Mouse (Mus musculus) stomach, postnatal 0 days (tissue): ENCODE measurements at regions not wholly inside any gene's neighbourhood (a gene's known extent, or its start where the extent isn't known, plus 50 kb on each side); places are given as distances from the start of the nearest gene placed in this dataset.

Source experiments
- CTCF ChIP-seq: IDR thresholded peaks from 2 replicates; pipeline ENCODE4 v1.5.1; 2016; ENCODE audit warnings: antibody characterized with exemption, low read depth, mild to moderate bottlenecking, moderate library complexity
- EP300 ChIP-seq: optimal IDR thresholded peaks from 2 replicates; pipeline ENCODE3; 2016; ENCODE audit warnings: antibody characterized with exemption

DNA sequence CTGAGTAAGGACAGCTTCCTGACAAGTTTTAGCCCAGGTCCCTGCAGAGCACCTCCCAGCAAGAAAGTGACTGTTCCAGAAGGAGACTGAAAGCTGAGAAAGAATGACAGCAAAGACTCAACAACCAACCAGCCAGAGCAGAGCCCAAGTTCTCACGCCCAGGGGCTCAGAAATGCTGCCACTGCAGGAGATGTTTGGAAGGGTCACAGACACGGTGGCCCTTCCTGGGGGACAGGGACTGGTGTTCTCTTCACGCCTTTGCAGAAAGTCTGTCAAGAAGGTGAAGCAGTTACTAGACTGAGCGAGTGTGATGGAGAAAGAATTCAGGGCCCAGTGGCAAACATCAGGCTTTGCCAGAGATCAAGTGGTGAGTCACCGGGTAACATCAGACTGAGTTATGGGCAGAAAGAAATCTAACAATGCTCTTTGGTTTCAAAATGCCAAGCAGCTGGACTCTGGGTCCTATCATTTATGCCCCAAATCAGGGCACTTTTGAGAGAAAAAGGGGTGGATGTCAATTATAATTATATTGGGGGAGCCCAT is 154.2 kb upstream of the Hes1 start:
- no peak for TF ChIP-seq CTCF
- no peak for TF ChIP-seq EP300
